Mouse (Mus musculus): ENCODE results near the gene Rasgrp3.
"Not testable (repeated sequence)": the region's sequence is repeated elsewhere in the genome, so short reads cannot be mapped to it uniquely, and the experiment has no call there.

The Rasgrp3 gene

DNA sequence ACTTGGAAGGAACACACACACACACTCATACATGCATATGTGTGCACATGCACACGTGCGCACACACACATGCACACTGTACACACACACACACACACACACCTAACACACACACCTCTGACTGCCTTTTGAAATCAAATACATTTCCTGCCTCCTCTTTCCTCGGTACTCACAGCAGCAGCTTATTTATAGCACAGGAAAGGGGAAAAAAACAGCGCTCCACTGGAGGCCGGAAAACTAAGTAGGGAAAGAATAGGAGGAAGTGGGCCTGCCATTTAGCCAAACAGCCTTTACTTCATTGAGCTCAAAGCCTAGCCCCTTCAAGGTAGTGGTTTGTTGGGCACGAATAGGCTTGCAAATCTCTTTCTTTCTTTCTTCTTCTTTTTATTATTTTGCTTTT, at the start of gene Rasgrp3:
Rasgrp3 (plus strand) TSS at position 298 of the 400 bp plus-strand sequence.
- in situ Hi-C loops (cut with MseI, MboI): no loop called here

DNA sequence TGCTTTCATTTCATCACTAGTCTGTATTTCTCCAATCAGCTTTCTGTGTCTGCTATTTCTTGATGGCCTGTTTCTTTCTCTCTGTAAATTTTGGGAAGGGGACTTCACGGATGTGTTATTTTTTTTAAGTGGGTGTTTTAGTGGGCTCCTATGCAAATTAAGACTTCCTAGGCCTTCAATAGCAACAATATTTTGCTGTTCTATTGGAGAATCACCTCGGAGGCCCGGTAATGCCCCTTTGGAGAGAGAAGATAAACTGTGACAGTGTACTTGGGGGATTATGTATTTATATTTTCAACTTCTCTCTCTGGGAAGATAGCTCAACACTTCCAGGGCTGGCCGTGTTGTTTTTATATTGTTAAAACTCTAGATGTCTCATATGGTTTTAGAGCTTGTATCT, 47.3 kb upstream of the Rasgrp3 start:
- in situ Hi-C loops (cut with MseI, MboI): no loop called here

DNA sequence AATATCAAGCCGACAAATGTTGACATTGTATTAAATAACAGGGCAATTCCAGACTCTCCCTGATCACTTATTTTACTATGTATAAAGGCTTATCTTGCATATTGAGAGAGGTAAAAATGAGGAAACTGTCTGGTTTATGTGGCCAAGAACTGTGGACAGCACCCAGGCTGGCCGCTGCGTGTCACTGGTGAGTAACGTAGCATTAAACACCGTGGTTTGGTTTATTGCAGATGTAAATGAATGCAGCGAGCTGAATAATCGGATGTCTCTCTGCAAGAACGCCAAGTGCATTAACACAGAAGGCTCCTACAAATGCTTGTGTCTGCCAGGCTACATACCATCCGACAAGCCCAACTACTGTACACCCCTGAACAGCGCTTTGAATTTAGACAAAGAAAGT, 45.6 kb upstream of the Rasgrp3 start:
- in situ Hi-C loops (cut with MseI, MboI): no loop called here

DNA sequence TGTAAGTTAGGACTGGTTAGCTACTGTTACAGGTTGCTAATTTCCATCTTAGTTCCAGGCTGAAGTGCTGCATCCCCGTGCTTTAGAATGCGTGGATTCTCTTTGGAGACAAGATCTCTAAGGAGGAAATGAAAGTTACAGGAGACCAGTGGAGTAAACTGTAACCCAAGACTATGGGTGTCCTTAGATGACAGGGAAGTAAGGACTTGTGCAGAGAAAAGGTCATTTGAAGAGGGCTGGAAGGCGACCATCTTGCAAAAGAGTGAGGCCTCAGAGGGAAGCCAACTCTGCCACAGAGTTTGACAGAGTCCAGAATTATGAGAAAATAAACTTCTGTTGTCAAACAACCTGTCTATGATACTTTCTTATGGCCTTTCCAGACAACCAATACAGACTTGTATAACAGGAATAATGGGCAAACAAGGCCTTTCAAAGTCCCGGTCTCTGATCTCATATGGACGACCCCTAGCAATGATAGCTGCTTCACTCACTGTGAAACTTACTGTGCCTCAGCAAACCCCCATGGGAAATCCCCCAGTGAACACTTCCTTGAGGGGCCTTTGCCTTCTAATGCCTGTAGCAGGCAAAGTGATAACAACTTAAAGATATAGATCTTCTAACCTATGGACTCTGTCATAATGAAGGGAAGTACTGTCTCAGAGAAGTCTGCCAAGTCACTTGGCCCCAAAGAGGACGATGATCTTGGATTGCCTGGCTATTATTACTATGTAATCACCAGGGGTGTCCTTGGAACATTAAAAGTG, 44.1 kb upstream of the Rasgrp3 start:
- in situ Hi-C loops (cut with MseI, MboI): no loop called here

DNA sequence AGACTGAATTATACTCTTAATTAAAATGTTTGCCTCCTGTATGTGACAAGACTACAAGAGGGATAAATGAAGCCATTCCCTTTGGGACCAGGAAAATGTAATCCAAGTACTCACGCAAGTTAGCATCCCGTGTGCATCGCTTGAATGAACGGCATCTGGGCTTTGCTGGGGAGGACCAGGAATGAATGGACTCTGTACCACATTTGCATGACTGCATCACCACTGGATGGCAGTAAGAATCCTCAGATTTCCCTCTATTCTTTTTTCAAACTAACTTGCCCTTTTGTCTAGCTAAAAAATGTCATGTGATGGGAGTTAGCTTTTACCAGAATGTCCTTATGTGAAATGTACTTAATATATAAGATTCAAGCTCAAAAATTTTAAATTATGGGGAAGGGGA, 29.3 kb upstream of the Rasgrp3 start:
- in situ Hi-C loops (cut with MseI, MboI): no loop called here

DNA sequence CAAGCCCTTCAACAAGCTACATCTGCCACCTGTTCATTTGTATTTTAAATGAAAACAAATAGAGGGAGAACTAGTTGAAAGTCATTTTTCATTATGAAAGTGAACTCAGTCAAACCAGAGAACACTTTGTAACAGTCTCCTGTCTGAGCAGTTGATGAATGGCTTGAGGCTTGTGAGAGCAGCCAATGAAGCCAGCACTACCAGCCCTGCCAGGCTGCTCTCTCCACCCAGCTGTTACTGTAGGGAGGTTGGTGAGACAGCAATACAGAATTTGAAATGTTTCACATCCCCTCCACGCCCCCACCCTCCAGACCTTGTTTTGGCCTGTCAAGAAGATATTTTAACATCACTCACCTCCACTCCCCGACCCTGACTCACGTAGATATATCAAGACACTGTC, 18.8 kb upstream of the Rasgrp3 start:
- in situ Hi-C loops (cut with MseI, MboI): no loop called here

DNA sequence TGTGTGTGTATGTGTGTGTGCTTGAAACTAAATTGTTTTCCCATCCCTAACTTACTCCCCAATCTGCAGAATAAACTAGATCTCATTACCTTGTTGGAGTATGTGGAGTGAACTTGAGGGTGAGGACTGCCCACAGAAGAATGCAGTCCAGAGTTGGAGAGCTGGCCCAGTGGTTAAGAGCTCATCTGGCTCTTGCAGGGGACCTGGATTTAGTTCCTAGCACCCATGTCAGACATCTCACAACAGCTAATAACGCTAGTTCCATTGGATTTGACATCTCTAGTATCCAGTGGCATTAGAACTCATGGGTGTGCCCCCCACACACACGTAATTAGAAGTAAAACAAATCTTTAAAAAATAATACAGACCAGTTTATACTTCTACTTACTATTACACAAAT, 1.5 kb upstream of the Rasgrp3 start:
- in situ Hi-C loops (cut with MseI, MboI): no loop called here

DNA sequence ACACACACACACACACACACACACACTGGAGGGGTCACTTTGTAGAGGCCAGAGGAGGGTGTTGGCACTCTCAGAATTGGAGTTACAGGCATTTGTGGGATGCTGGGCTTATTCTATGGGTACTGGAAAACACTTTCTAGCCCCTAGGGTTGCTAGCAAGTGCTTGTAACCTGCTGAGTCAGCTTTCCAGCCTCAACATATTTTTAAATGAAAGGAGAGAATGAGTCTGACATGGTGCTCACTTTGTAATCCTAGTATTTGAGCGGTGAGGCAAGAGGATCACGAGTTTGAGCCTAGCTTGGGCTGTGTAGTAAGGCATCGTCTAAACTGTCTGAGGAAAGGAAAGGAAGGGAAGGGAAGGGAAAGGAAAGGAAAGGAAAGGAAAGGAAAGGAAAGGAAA, 825 bp upstream of the Rasgrp3 start:
- in situ Hi-C loops (cut with MseI, MboI): no loop called here

DNA sequence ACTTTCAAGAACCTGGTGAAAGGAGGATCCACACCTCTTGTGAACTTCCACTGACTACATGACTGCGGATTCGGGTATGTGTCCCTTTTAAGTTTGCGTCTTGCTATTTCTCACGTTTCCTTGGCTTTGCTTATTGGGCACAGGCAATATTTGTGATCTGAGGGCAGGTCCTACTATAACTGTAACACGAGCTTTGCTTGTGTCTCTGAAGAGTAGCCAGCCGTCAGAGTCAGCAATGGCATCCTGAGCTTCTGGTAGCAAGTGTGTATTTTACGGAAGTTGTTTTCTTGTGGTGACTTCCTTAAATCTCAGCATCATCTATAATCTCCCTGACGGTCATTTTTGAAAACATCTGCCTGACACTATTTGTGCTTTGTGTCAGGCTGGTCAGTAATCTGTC, 399 bp downstream of the Rasgrp3 start:
- in situ Hi-C loops (cut with MseI, MboI): no loop called here

DNA sequence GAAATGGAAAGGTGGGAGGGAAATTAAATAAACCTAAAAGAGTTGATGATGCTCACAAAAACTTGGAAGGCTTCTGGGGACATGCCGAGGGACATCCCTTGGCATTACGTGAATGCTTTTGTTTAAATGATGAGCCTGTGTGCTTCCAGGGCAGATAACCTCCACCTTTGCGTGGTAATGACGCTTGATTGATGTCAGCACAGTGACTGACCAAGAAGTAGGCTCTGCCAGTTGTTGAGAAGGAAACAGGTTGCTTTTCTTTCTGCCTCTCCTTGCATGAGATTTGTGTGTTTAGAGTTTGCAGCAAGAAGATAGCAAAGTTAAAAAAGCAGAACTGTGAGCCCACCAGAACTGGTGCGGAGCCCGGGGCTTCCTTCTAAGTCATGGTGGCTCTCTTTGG, 1.1 kb downstream of the Rasgrp3 start:
- in situ Hi-C loops (cut with MseI, MboI): no loop called here

DNA sequence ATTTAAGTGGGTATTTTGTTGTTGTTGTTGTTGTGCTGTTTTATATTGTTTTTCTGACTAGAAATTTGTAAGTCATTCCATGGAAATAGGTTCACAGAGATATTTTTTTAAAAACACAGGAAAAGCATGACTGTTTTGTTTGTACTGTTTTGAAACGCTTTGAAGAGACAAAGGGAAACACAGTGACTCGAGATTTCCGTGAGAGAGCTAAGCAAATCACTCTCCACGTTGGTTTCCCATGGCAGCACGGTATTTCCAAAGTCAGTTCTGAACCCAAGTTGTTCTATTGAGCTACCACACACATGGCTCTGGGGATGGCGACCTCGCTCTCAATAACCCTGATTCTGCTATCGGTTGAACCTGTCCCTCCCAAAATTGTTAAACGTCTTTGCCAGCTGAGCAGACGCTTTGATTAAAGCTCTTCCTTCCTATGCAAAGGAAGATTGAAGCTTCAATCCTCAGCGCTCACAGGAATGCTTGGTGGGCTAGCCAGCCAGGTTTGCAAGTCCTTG, 1.6 kb downstream of the Rasgrp3 start:
- in situ Hi-C loops (cut with MseI, MboI): no loop called here

DNA sequence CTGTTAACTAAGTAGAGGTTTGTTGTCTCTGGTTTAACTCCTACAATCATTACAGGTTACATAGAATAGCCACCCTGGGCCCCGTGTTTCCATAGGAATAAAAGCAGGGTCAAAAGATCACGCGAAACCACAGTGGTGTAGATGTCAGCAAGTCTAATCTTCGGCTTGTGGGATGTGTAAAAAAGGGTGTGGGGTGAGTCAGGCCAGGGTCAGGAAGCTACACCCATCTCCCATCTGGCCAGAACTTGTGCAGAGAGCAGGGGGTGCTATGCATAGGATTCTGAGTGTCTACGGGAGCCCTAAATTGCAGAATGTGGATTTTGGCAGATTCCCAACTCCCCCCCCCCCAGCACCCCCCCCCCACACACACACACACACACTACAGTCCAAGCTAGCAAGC, 2.5 kb downstream of the Rasgrp3 start:
- in situ Hi-C loops (cut with MseI, MboI): no loop called here

DNA sequence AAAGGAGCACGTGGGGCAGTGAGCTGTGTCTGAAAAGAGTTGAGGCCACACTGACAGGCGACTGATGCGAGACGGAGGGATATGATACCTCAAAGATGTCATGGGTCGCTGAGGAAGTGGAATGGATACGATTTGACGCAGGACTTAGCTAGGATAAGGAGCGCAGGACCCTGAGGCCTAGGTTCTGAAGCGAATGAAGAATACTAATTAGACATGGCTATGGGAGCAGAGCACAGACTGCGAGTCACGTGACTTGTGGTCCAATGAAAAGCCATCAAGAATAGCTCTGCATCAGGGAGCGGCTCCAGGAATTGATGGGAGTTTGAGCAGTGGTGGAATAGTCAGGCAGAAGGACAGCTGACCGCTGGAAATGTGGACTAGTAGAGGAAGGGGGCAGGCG, 3.4 kb downstream of the Rasgrp3 start:
- in situ Hi-C loops (cut with MseI, MboI): no loop called here

DNA sequence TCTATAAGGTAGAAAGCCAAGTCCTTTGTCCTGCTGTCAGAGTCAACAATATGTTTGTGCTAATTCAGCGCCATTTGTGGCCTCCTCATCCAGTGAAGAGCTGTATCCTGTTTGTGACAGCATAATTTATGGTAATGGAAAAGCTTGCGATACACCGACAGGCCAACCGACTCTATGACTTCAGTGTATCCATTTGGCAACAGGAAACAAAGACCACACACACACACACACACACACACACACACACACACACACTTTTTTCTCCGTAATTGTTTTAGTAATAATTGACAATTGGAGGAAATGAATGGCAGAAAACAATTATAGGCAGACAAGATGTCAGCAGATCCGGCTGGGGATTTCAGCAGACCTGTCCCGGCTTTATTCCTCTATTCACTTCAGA, 4.9 kb downstream of the Rasgrp3 start:
- in situ Hi-C loops (cut with MseI, MboI): no loop called here

DNA sequence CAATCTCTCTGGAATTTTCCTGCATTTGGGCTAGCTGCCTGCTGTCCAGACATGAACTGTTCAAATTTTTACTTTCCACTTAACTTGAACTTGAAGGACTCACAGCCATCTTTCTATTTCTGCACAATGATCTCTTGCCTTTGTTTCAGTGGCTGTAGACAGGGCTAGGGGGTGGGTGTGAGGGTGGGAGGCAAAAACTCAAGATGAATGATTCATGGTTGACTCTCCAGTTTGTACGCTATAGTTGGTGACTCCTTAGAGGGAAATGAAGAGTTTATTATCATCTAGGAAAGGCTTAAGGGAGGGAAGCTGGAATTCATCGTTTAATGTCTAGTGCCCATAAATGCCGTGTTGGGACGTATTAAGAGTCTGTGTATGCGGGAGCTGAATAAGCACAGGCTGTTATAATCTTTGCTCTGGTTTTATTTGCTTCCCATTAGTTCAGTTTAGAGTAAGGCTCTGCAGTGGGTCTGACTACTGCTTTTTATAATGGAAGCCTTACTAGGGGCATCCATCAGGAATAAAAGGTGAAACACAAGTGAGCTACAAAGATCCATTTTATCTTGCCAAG, 5.6 kb downstream of the Rasgrp3 start:
- in situ Hi-C loops (cut with MseI, MboI): no loop called here

DNA sequence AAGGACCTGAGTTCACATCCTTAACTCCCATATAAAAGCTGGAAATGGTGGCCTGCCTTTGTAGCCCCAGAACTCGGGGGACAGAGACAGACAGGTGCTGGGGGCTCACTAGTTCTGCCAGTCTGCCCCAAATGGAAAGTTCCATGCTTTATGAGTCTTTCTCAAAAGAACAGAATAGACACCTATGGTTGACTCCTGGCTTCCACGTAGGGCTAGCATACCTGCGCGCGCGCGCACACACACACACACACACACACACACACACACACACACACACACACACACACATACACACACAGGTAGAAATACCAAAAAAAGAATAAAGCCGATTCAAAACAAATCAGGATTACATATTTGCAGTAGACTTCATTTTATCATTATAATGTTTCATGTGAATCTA, 6.7 kb downstream of the Rasgrp3 start:
- in situ Hi-C loops (cut with MseI, MboI): no loop called here

DNA sequence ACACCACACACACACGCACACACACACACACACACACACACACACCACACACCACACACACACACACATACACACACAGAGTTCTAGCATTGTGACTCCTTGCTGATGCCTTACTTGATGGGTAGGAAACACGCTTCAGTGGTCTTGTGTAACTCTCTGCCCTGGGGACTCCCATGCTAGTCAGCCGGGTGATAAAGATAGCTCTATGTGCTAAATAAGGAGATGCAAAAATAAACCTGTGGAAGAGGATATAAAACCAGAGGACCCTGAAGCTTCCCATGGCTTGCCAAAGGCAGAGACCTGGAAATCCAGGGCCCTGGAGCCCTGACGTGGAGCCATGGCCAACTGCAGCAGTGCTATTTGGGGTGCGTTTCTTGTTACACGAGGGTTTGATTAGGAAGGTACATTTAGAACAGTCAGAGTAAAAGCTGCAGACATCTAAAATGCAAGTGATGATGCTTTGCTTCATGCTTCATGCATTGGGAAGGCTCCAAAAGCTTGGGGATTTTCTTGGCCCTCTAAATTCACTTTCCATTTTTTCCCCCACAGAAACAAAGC, 7.4 kb downstream of the Rasgrp3 start:
- in situ Hi-C loops (cut with MseI, MboI): no loop called here

DNA sequence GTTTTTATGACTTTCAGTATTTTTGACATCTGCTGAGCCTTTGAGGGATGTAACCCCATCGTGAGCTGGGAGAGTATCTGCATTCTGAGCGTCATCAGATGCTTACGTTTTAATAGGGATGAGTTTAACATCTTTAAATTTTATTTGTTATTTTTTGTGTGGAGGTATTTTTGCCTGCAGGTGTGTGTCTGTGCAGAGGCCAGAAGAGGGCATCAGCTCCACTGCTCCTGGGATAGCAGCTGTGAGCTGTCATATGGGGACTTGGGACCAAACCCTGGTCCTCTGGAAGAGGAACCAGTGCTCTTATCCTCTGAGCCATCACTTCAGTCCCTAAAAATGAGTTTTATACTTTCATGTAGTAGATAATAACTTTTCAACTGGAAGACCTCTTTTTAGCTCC, 12.6 kb downstream of the Rasgrp3 start:
- in situ Hi-C loops (cut with MseI, MboI): no loop called here

DNA sequence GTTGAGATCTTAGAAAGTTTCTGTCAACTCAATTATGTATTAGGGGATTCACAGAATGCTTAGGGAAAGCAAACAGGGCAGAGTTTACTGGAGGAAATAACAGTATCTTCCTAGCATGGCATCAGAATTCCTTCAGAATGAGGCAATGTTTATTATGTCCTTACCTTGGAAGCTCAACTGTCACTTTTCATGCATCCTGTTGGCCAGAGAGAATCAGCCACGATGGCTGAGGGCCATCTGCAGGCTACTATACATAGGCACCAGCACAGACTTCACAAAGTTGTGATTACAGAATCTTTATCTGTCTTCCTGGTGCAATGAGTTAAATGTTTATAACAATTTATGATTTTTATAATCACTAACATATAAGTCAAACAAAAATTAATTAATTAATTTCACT, 13.3 kb downstream of the Rasgrp3 start:
- in situ Hi-C loops (cut with MseI, MboI): no loop called here

DNA sequence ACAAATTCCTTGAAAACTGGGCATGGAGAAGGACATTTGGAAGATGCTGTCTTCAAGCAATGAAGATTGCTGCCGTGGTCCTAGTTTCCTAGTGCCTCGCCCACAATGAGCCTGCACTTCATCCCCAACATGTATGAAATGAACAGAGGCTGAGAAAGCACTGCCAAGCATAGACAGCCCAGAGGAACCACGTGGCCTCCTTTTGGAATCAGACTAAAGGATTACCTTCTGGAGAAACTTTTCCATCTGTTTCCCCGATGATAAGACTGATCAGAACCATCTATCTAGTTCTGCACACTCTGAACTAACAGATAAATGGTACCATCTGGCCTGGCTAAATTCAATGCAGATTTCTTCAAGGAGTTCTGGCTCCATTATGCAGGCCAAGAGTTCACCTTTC, 16.6 kb downstream of the Rasgrp3 start:
- in situ Hi-C loops (cut with MseI, MboI): no loop called here

DNA sequence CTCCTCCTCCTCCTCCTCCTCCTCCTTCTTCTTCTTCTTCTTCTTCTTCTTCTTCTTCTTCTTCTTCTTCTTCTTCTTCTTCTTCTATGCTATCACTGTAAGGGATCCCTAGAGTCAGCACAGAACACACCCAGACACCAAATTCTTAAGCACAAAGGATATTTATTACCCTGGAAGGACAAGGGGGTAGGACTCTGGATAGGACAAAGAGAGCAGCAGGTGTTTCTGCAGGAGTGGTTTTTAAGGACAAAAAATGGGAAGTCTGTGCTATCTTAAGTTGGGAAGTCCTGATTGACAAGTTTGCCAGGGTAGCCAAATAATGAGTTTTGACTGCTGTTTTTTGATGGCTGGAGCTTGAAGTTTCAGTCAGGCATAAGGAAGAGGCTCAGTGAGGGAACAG, 17.9 kb downstream of the Rasgrp3 start:
- in situ Hi-C loops (cut with MseI, MboI): no loop called here

DNA sequence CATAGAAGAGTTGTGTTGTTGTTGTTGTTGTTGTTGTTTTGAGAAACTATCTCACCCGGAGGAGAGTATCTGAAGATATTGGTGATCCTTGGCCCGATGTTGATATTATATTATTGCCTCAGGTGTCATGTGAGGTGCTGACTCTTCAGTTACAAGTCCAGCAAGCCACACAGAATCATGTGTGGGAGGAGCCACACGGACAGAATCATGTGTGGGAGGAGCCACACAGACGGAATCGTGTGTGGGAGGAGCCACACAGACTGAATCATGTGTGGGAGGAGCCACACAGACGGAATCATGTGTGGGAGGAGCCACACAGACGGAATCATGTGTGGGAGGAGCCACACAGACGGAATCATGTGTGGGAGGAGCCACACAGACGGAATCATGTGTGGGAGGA, 20.4 kb downstream of the Rasgrp3 start:
- in situ Hi-C loops (cut with MseI, MboI): not testable (repeated sequence)

DNA sequence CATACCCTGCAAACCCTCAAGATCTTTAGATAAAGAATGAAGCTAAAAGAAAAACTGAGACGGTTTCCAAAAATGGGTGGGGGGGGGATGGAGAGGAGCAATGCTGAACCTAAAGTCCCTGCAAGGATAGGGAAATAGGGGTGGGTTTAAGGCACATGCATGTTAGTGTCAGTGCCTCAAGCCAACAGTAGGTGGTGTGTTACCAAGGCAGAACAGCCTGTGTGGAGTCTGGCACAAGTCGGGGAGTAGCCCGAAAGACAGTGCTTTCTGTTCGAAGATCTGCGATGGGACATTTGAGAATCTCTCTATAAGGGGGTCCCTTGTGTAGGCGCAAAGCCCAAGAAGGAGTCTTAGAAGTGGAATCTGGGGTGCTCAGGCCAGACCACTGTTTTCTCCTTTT, 24.9 kb downstream of the Rasgrp3 start:
- in situ Hi-C loops (cut with MseI, MboI): no loop called here
